Mouse (Mus musculus) testis, adult 2 months (tissue): ENCODE results near the gene Bnip1.

ENCODE experiments used
- CTCF ChIP-seq: fragments of 200-500 bp; IDR thresholded peaks from 2 replicates; pipeline ENCODE4 v1.5.1; 2012; ENCODE audit warnings: low read depth, mild to moderate bottlenecking, inconsistent platforms, low read length, moderate library complexity; ENCODE audit not compliant: control insufficient read depth, insufficient read depth, insufficient replicate concordance
- POLR2A ChIP-seq: fragments of 200-500 bp; IDR thresholded peaks from 2 replicates; pipeline ENCODE4 v1.6.1; 2012; ENCODE audit warnings: low read depth, mild to moderate bottlenecking, inconsistent platforms, low read length, moderate library complexity; ENCODE audit not compliant: control insufficient read depth

DNA sequence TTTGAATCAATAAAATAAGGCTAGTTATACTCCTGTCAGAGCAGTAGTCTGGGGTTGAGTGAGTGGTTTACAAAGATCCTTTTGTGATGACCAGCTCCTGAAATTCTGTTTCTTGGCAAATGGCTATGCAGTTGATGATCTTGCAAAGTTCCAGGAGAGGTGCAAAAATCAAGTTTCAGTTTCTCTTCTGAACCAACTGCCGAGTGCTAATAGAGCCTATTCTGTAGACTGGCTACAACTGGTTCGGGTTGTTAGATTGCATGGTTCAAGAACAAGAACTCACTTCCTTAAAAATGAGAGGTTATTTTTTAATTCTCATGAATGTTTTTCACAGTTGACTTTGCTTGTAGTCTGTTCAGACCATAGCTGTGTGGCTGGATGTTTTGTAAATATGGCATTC is 27.4 kb upstream of the Bnip1 start:
- no peak for TF ChIP-seq CTCF
- TF ChIP-seq POLR2A: no peak
